Mouse (Mus musculus) testis, adult 2 months (tissue): ENCODE results near the gene Gm20479. TPM values are rescaled to one million over a fixed set of nuclear protein-coding genes. Genes with fewer than 3 reads are reported as not detected.

Source experiments
- H3K27ac ChIP-seq: fragments of 200-500 bp; 2 replicates; pipeline ENCODE4 v1.5.1; 2012; ENCODE audit warnings: low read depth, low read length; ENCODE audit not compliant: control insufficient read depth, insufficient read depth
- H3K27me3 ChIP-seq: fragments of 200-500 bp; 2 replicates; pipeline ENCODE4 v1.6.1; 2012; ENCODE audit warnings: mild to moderate bottlenecking, low read length, moderate library complexity; ENCODE audit not compliant: control insufficient read depth, insufficient read depth
- H3K36me3 ChIP-seq: fragments of 200-500 bp; 2 replicates; pipeline ENCODE4 v1.6.1; 2012; ENCODE audit warnings: mild to moderate bottlenecking, low read length; ENCODE audit not compliant: control insufficient read depth, insufficient read depth
- H3K4me1 ChIP-seq: fragments of 200-500 bp; 2 replicates; pipeline ENCODE4 v1.6.1; 2012; ENCODE audit warnings: low read length; ENCODE audit not compliant: control insufficient read depth, insufficient read depth
- H3K4me3 ChIP-seq: fragments of 200-500 bp; 2 replicates; pipeline ENCODE4 v1.5.1; 2012; ENCODE audit warnings: low read depth, mild to moderate bottlenecking, low read length, moderate library complexity, mixed read lengths; ENCODE audit not compliant: control insufficient read depth
- CTCF ChIP-seq: fragments of 200-500 bp; IDR thresholded peaks from 2 replicates; pipeline ENCODE4 v1.5.1; 2012; ENCODE audit warnings: low read depth, mild to moderate bottlenecking, inconsistent platforms, low read length, moderate library complexity; ENCODE audit not compliant: control insufficient read depth, insufficient read depth, insufficient replicate concordance
- POLR2A ChIP-seq: fragments of 200-500 bp; IDR thresholded peaks from 2 replicates; pipeline ENCODE4 v1.6.1; 2012; ENCODE audit warnings: low read depth, mild to moderate bottlenecking, inconsistent platforms, low read length, moderate library complexity; ENCODE audit not compliant: control insufficient read depth
- polyA plus RNA-seq: library from polyadenylated mRNA; depleted of rRNA; stranded (reverse); fragments of >200 nt; gene quantifications from 2 replicates; pipeline ENCODE4 v1.2.3, GENCODE M21; 2012

Gene Gm20479
- polyA plus RNA-seq, 1 experiment = 0.89 TPM

GRCm38 (mm10) chr7:27356248-27356647 is 971 bp downstream of the Gm20479 start:
- Histone ChIP-seq H3K4me3 (peak overlapping the region; percentile 93), H3K27ac (no peak overlapping the region), H3K4me1 (peaks cover 19% of the 10 kb centered on the region), H3K27me3 (no peaks in the 10 kb centered on the region), H3K36me3 (no peaks in the 10 kb centered on the region)
- TF ChIP-seq CTCF = no peak

GRCm38 (mm10) chr7:27355745-27356240 is 1.4 kb downstream of the Gm20479 start, which contains the start of gene Shkbp1:
Gene Shkbp1 (minus strand): TSS chr7:27356019.
- TF ChIP-seq POLR2A (no peak), CTCF (no peak)
- Histone ChIP-seq H3K4me3 (peak within 1 kb of the TSS; percentile 93), H3K36me3 (no peaks in the 10 kb centered on the region), H3K27me3 (no peaks in the 10 kb centered on the region), H3K4me1 (peaks cover 19% of the 10 kb centered on the region), H3K27ac (peak within 1 kb of the TSS; percentile 59; the same call in 1 of the 2 replicates)

- H3K27ac ChIP-seq = no peak overlapping the region
Measured at GRCm38 (mm10) chr7:27355261-27355660, 2.0 kb downstream of the Gm20479 start.

GRCm38 (mm10) chr7:27354783-27355182 is 2.4 kb downstream of the Gm20479 start:
- no peak for TF ChIP-seq CTCF
- H3K27ac ChIP-seq = no peak overlapping the region

More at GRCm38 (mm10) chr7:27355261-27355660, 2.0 kb downstream of the Gm20479 start:
- H3K36me3 ChIP-seq = no peaks in the 10 kb centered on the region
- H3K4me1 ChIP-seq = peaks cover 19% of the 10 kb centered on the region
- H3K27me3 ChIP-seq = no peaks in the 10 kb centered on the region
- TF ChIP-seq POLR2A (no peak), CTCF (no peak)
- peak overlapping the region; percentile 93 for H3K4me3 ChIP-seq

GRCm38 (mm10) chr7:27354144-27354543 is 3.1 kb downstream of the Gm20479 start:
- no peak for TF ChIP-seq CTCF
- no peak for TF ChIP-seq POLR2A
- Histone ChIP-seq H3K27me3 (no peaks in the 10 kb centered on the region), H3K27ac (no peak overlapping the region), H3K4me3 (no peak overlapping the region), H3K4me1 (peaks cover 19% of the 10 kb centered on the region), H3K36me3 (no peaks in the 10 kb centered on the region)

More at GRCm38 (mm10) chr7:27354783-27355182, 2.4 kb downstream of the Gm20479 start:
- H3K36me3 ChIP-seq = no peaks in the 10 kb centered on the region
- H3K4me3 ChIP-seq = no peak overlapping the region
- H3K4me1 ChIP-seq = peaks cover 19% of the 10 kb centered on the region
- no peaks in the 10 kb centered on the region for H3K27me3 ChIP-seq

- Histone ChIP-seq H3K27ac (no peak overlapping the region), H3K36me3 (no peaks in the 10 kb centered on the region), H3K4me3 (no peak overlapping the region), H3K4me1 (peaks cover 11% of the 10 kb centered on the region), H3K27me3 (no peaks in the 10 kb centered on the region)
- no peak for TF ChIP-seq CTCF
- no peak for TF ChIP-seq POLR2A
Measured at GRCm38 (mm10) chr7:27345444-27345843, 11.8 kb downstream of the Gm20479 start.

GRCm38 (mm10) chr7:27342595-27342994 is 14.6 kb downstream of the Gm20479 start:
- no peak overlapping the region for H3K4me3 ChIP-seq
- H3K36me3 ChIP-seq = no peaks in the 10 kb centered on the region
- H3K27ac ChIP-seq = no peak overlapping the region
- no peaks in the 10 kb centered on the region for H3K27me3 ChIP-seq
- TF ChIP-seq CTCF = no peak
- TF ChIP-seq POLR2A = no peak
- H3K4me1 ChIP-seq = peaks cover 16% of the 10 kb centered on the region
